Mouse (Mus musculus) T-helper 17 cell (primary cell): ENCODE measurements around the gene Mef2d.

Source experiments
- in situ Hi-C, 2 experiments: fragments of 300-600 bp; cut with MboI, MseI; formaldehyde crosslinking; loops; 1 replicate in 1 of 2; 2 replicates in 1 of 2; pipeline ENCODE4 v1.15.1; 2025; ENCODE audit warnings: high pct_unique_total_duplicates in 2 of 2

The Mef2d gene

GRCm38 (mm10) chr3:88136945-88137494 is 5.2 kb upstream of the Mef2d start:
- in situ Hi-C loops, result no loop called here

GRCm38 (mm10) chr3:88137821-88138220 is 4.4 kb upstream of the Mef2d start:
- in situ Hi-C loops, result no loop called here

GRCm38 (mm10) chr3:88138336-88139242 is 3.6 kb upstream of the Mef2d start:
- in situ Hi-C loops, result no loop called here

- in situ Hi-C loops, result loop anchor here in 1 of 2 experiments (10.0 kb wide), 1 partner anchor 375 kb away; no protein-coding TSS in a partner anchor
Observed at GRCm38 (mm10) chr3:88139243-88140177, 2.7 kb upstream of the Mef2d start.

GRCm38 (mm10) chr3:88140178-88140902 is 1.8 kb upstream of the Mef2d start:
- in situ Hi-C loops, result loop anchor here in 1 of 2 experiments (10.0 kb wide), 1 partner anchor 374 kb away; no protein-coding TSS in a partner anchor

- in situ Hi-C loops, result loop anchor here in 1 of 2 experiments (10.0 kb wide), 1 partner anchor 374 kb away; no protein-coding TSS in a partner anchor
Observed at GRCm38 (mm10) chr3:88140903-88141430, 1.2 kb upstream of the Mef2d start.

GRCm38 (mm10) chr3:88141439-88141786 is 759 bp upstream of the Mef2d start:
- in situ Hi-C loops, result loop anchor here in 1 of 2 experiments (10.0 kb wide), 1 partner anchor 373 kb away; no protein-coding TSS in a partner anchor

GRCm38 (mm10) chr3:88142546-88142915 is 359 bp downstream of the Mef2d start:
- in situ Hi-C loops, result loop anchor here in 1 of 2 experiments (10.0 kb wide), 1 partner anchor 372 kb away; no protein-coding TSS in a partner anchor

- in situ Hi-C loops, result loop anchor here in 1 of 2 experiments (10.0 kb wide), 1 partner anchor 372 kb away; no protein-coding TSS in a partner anchor
Observed at GRCm38 (mm10) chr3:88142916-88143771, 972 bp downstream of the Mef2d start.

GRCm38 (mm10) chr3:88143961-88144486 is 1.9 kb downstream of the Mef2d start:
- in situ Hi-C loops, result loop anchor here in 1 of 2 experiments (10.0 kb wide), 1 partner anchor 371 kb away; no protein-coding TSS in a partner anchor

- in situ Hi-C loops, result loop anchor here in 1 of 2 experiments (10.0 kb wide), 1 partner anchor 370 kb away; no protein-coding TSS in a partner anchor
Observed at GRCm38 (mm10) chr3:88144648-88145410, 2.7 kb downstream of the Mef2d start.

- in situ Hi-C loops, result loop anchor here in 1 of 2 experiments (10.0 kb wide), 1 partner anchor 369 kb away; no protein-coding TSS in a partner anchor
Observed at GRCm38 (mm10) chr3:88145411-88145782, 3.2 kb downstream of the Mef2d start.

- in situ Hi-C loops, result loop anchor here in 1 of 2 experiments (10.0 kb wide), 1 partner anchor 369 kb away; no protein-coding TSS in a partner anchor
Observed at GRCm38 (mm10) chr3:88145952-88146351, 3.8 kb downstream of the Mef2d start.

- in situ Hi-C loops, result loop anchor here in 1 of 2 experiments (10.0 kb wide), 1 partner anchor 368 kb away; no protein-coding TSS in a partner anchor
Observed at GRCm38 (mm10) chr3:88146376-88147112, 4.4 kb downstream of the Mef2d start.

GRCm38 (mm10) chr3:88147444-88147843 is 5.3 kb downstream of the Mef2d start:
- in situ Hi-C loops, result loop anchor here in 1 of 2 experiments (10.0 kb wide), 1 partner anchor 367 kb away; no protein-coding TSS in a partner anchor

- in situ Hi-C loops, result loop anchor here in 1 of 2 experiments (10.0 kb wide), 1 partner anchor 367 kb away; no protein-coding TSS in a partner anchor
Observed at GRCm38 (mm10) chr3:88147866-88148265, 5.7 kb downstream of the Mef2d start.

GRCm38 (mm10) chr3:88148354-88148753 is 6.2 kb downstream of the Mef2d start:
- in situ Hi-C loops, result loop anchor here in 1 of 2 experiments (10.0 kb wide), 1 partner anchor 366 kb away; no protein-coding TSS in a partner anchor
